Mouse (Mus musculus): ENCODE results near the gene Lcp1. TPM values are rescaled to one million over a fixed set of nuclear protein-coding genes. Genes with fewer than 3 reads are reported as not detected.
A peak's percentile ranks its signal among the peaks of the same experiment; 100 is the strongest.

The Lcp1 gene
- total RNA-seq, 2 experiments from 2014 or later: 6.0 to 6.1 TPM

- TF ChIP-seq CTCF (IDR thresholded peaks at IDR 0.05): no peak
- no peak for DNase-seq (ENCODE audit: extremely low spot score in 1 of 2, low spot score in 2 of 2)
- Histone ChIP-seq H3K27ac (no peak overlapping the region), H3K4me3 (no peak overlapping the region)
- intact Hi-C loops (cut with DNase I): loop anchor here (5.0 kb wide), 1 partner anchor 46 kb away; the partner anchor contains the start of genes Lcp1 and Lrrc63
Observed at GRCm38 (mm10) chr14:75178384-75178793, 47.5 kb downstream of the Lcp1 start.

GRCm38 (mm10) chr14:75178801-75179211 lies 47.9 kb downstream of the Lcp1 start:
- no peak for DNase-seq (ENCODE audit: extremely low spot score in 1 of 2, low spot score in 2 of 2)
- Histone ChIP-seq H3K4me3 (0 out of 2 replicates have a peak overlapping the region, but pooled peaks have one; percentile 13), H3K27ac (no peak overlapping the region)
- no peak for TF ChIP-seq CTCF (IDR thresholded peaks at IDR 0.05)
- intact Hi-C loops (cut with DNase I): loop anchor here (5.0 kb wide), 1 partner anchor 47 kb away; the partner anchor contains the start of genes Lcp1 and Lrrc63

GRCm38 (mm10) chr14:75179255-75179963 lies 48.5 kb downstream of the Lcp1 start:
- intact Hi-C loops (cut with DNase I): loop anchor here (5.0 kb wide), 1 partner anchor 47 kb away; the partner anchor contains the start of genes Lcp1 and Lrrc63
- H3K27ac ChIP-seq: no peak overlapping the region
- peak in 1 of 2 experiments; percentile 18 for DNase-seq (ENCODE audit: extremely low spot score in 1 of 2, low spot score in 2 of 2)
- no peak overlapping the region; the same call in 1 of the 2 replicates for H3K4me3 ChIP-seq
- no peak for TF ChIP-seq CTCF (IDR thresholded peaks at IDR 0.05)

- intact Hi-C loops (cut with DNase I): no loop called here
- TF ChIP-seq CTCF (IDR thresholded peaks at IDR 0.05): no peak
- H3K4me3 ChIP-seq: no peak overlapping the region
- no peak for DNase-seq (ENCODE audit: extremely low spot score in 1 of 2, low spot score in 2 of 2)
- no peak overlapping the region for H3K27ac ChIP-seq
Observed at GRCm38 (mm10) chr14:75180551-75180978, 49.7 kb downstream of the Lcp1 start.

GRCm38 (mm10) chr14:75181062-75181935 lies 50.4 kb downstream of the Lcp1 start:
- TF ChIP-seq CTCF (IDR thresholded peaks at IDR 0.05): no peak
- no peak overlapping the region for H3K27ac ChIP-seq
- intact Hi-C loops (cut with DNase I): no loop called here
- no peak overlapping the region for H3K4me3 ChIP-seq
- no peak for DNase-seq (ENCODE audit: extremely low spot score in 1 of 2, low spot score in 2 of 2)

GRCm38 (mm10) chr14:75182378-75182777 lies 51.5 kb downstream of the Lcp1 start:
- TF ChIP-seq CTCF (IDR thresholded peaks at IDR 0.05): no peak
- no peak overlapping the region for H3K27ac ChIP-seq
- DNase-seq (ENCODE audit: extremely low spot score in 1 of 2, low spot score in 2 of 2): no peak
- intact Hi-C loops (cut with DNase I): no loop called here
- H3K4me3 ChIP-seq: no peak overlapping the region

GRCm38 (mm10) chr14:75182831-75183230 lies 51.9 kb downstream of the Lcp1 start:
- Histone ChIP-seq H3K27ac (no peak overlapping the region), H3K4me3 (no peak overlapping the region)
- no peak for DNase-seq (ENCODE audit: extremely low spot score in 1 of 2, low spot score in 2 of 2)
- intact Hi-C loops (cut with DNase I): no loop called here
- TF ChIP-seq CTCF (IDR thresholded peaks at IDR 0.05): no peak

- no peak overlapping the region for H3K27ac ChIP-seq
- no peak for TF ChIP-seq CTCF (IDR thresholded peaks at IDR 0.05)
- intact Hi-C loops (cut with DNase I): no loop called here
- DNase-seq (ENCODE audit: extremely low spot score in 1 of 2, low spot score in 2 of 2): no peak
- H3K4me3 ChIP-seq: no peak overlapping the region
Observed at GRCm38 (mm10) chr14:75184069-75184790, 53.3 kb downstream of the Lcp1 start.

GRCm38 (mm10) chr14:75185796-75186594 lies 55.1 kb downstream of the Lcp1 start:
- intact Hi-C loops (cut with DNase I): no loop called here
- TF ChIP-seq CTCF (IDR thresholded peaks at IDR 0.05): no peak
- no peak overlapping the region for H3K27ac ChIP-seq
- no peak overlapping the region for H3K4me3 ChIP-seq
- no peak for DNase-seq (ENCODE audit: extremely low spot score in 1 of 2, low spot score in 2 of 2)

- no peak overlapping the region for H3K4me3 ChIP-seq
- no peak for TF ChIP-seq CTCF (IDR thresholded peaks at IDR 0.05)
- DNase-seq (ENCODE audit: extremely low spot score in 1 of 2, low spot score in 2 of 2): no peak
- intact Hi-C loops (cut with DNase I): no loop called here
- no peak overlapping the region for H3K27ac ChIP-seq
Observed at GRCm38 (mm10) chr14:75186858-75187415, 56.0 kb downstream of the Lcp1 start.
